Mouse (Mus musculus) Muller cell, postnatal 12 days (primary cell): Measurements from ENCODE around the gene Ccn1.
A peak's percentile ranks its signal among the peaks of the same experiment; 100 is the strongest.

ENCODE experiments used
- DNase-seq: peaks from one replicate; pipeline ENCODE4 v3.0.0-alpha.2; 2015; ENCODE audit errors: inconsistent ontology term

Ccn1 gene

GRCm38 (mm10) chr3:145619621-145620365 lies 30.0 kb downstream of the Ccn1 start:
- no peak for DNase-seq

DNA sequence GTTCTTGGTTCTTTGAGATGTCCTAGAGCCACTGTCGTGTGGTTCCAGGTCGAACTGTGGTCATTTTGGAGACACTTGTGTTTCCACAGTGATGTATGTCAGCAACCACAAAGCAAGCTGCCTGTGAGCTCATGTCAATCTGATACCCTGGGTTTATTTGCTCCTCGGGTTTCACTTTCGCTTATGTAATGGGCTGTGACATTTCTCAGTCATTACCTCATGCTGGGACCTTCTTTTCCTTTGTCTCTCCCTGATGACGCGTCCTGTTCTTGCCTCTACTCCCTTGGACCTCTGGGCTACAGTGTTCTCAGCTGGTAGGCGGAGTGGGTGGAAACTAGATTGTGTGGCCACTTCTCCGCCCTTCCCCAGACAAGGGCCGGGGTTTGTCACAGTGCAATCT lies 31.5 kb downstream of the Ccn1 start:
- peak; percentile 59 for DNase-seq

DNA sequence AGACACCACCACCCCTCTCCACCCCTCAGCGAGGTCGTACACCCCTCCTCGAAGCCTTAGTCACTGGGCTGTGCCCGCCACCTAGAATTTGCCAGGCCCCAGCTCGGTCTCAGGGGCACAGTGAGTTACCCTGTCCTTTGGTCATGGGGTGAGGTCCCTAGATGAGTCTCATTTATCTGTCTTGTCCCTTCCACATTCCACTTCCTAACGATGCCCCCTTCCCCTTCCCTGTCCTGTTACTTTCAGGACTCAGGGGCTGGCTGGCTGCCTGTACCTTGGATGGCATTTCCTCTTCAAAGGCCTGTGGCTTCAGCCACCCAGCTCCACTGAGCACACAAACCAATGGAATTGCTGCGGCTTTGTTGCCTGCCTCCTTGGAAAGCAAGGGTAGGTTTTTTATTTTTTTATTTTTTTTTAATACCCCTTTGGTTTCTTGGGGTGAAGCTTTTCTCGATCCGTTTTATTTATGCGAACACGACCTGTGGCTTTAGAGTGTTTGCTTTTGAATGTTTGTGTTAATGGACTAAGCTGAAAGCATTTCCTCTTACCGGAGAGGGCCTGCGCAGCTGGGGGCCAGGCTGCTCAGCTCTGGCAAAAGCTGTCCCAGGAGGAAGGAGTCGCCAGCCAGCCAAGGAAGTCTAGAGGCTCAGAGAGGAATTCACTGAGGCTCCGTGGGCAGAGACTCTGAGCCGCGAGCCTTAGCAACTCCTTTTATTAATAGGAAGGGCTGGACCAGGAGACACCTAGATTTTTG lies 35.2 kb downstream of the Ccn1 start:
- DNase-seq = peak; percentile 71

DNA sequence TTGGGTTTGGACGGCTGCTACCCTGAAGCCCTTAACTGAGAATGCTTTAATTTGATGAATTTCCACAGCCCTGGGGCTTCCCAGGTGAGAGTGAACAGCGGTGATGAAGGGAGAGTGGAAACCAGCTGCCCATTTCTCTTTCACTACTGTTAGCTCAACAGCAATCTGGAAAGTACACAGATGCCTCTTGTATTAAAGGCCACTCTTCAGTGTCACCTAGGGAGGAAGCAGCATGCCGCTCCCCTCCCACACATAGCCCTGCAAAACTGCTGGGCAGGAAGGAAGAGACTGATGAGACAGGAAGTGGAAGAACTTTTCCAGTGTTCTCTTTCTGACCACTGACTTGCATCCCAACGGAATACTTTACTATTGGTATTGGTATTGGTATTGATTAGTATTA lies 36.5 kb downstream of the Ccn1 start:
- DNase-seq = no peak

GRCm38 (mm10) chr3:145612662-145613061 lies 37.1 kb downstream of the Ccn1 start:
- DNase-seq = no peak

- DNase-seq = no peak
Observed at GRCm38 (mm10) chr3:145608320-145608719, 41.5 kb downstream of the Ccn1 start.

DNA sequence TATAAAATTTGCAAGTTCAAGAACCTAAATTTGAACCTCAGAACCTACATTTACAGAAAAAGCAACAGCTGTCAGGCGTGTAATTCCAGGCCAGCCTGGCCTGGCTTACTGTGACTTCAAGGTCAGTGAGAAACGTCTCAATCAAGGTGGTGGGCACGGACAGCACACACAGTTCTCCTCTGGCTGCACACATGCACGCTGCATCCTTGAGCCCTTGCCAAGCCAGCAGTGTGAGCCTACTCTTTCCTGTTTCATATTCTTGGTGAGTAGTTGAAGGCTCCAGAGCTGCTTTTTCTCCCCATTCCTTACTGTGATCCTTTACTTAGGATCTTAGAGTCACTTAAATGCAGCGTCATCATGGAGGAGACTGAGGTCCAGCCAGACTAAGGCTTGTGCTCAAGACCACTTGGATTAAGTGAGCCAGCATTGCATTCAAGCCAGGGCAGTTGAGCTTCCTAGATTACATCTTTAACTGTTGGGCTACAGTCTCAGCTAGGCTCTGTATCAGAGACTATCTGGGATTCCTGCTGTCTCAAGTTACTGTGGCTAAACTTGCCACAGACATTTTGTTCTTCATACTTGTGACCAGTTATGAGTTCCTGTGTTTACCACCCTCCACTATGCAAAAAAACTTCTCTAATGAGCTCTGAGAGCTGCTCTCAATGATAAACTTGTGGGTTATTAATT lies 44.2 kb downstream of the Ccn1 start:
- DNase-seq = no peak

GRCm38 (mm10) chr3:145602410-145603206 lies 47.2 kb downstream of the Ccn1 start:
- no peak for DNase-seq

- DNase-seq = no peak
Observed at GRCm38 (mm10) chr3:145601345-145601744, 48.4 kb downstream of the Ccn1 start.

DNA sequence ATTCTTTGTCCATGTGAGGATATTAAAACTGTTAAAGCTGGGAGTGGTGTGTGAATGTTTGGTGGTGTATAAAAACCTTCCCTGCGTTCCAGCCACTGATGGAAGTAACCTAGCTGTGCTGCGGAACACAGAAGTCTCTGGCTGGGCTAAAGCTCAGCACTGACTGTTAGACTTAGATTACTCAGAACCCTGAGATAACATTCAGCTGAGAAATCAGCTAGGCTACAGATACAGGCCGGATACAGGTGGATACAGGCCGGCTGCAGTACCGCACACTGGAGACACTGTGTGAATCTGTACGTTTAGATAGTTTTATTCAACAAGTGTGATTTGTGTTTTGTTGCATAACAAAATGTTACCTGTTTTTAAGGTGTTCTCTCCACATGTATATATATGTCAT lies 49.0 kb downstream of the Ccn1 start:
- DNase-seq = no peak

DNA sequence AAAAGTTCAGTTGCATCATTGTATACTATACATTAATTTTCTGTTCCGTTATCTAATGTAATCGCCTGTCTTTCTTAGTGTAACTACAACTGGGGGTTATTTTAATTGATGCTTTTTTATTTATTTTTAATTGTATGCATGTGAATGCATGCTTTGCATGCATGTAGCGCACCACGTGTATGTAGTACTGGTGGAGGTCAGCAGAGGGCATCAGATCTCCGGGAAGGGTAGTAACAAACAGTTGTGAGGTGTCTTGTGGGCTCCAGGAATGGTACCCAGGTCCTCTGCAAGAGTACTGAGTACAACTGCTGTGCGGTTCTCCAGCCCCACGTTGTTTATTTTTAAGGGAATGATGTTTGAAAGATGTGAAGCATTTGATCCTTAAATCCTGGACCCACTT lies 50.7 kb downstream of the Ccn1 start:
- DNase-seq = no peak
